Mouse (Mus musculus): Measurements from ENCODE around the gene Stard10. TPM values are rescaled to one million over a fixed set of nuclear protein-coding genes. Genes with fewer than 3 reads are reported as not detected.

Gene Stard10
- polyA plus RNA-seq, 1 experiment from 2014 or later: 12.8 TPM

- no peak overlapping the region for H3K4me2 ChIP-seq
- no peak for ATAC-seq (ENCODE audit: low FRiP score)
- WGBS: 55% methylated on average over 2 of the region's 2 CpGs
- H3K27ac ChIP-seq (replicated peaks): no peak overlapping the region
- no peaks in the 10 kb centered on the region for H3K27me3 ChIP-seq (replicated peaks)
- H3K36me3 ChIP-seq: no peaks in the 10 kb centered on the region
- H3K4me3 ChIP-seq (replicated peaks): no peak overlapping the region
- no peak overlapping the region for H3K9ac ChIP-seq (replicated peaks)
- H3K4me1 ChIP-seq: peaks cover 14% of the 10 kb centered on the region
- H3K9me3 ChIP-seq (replicated peaks): no peaks in the 10 kb centered on the region
Measured at GRCm38 (mm10) chr7:101306841-101307240, 10.0 kb upstream of the Stard10 start.

- peak overlapping the region; percentile 96 for H3K27ac ChIP-seq (replicated peaks)
- 35% methylated on average over 5 of the region's 5 CpGs for WGBS
- H3K27me3 ChIP-seq (replicated peaks): no peaks in the 10 kb centered on the region
- ATAC-seq (ENCODE audit: low FRiP score): no peak
- peaks cover 7% of the 10 kb centered on the region for H3K4me1 ChIP-seq
- peak overlapping the region; percentile 64; the same call in 1 of the 2 replicates for H3K9ac ChIP-seq (replicated peaks)
- no peaks in the 10 kb centered on the region for H3K36me3 ChIP-seq
- peak overlapping the region; percentile 60 for H3K4me2 ChIP-seq
- H3K4me3 ChIP-seq (replicated peaks): peak overlapping the region; percentile 81
- no peaks in the 10 kb centered on the region for H3K9me3 ChIP-seq (replicated peaks)
Measured at GRCm38 (mm10) chr7:101309985-101310326, 6.9 kb upstream of the Stard10 start.

DNA sequence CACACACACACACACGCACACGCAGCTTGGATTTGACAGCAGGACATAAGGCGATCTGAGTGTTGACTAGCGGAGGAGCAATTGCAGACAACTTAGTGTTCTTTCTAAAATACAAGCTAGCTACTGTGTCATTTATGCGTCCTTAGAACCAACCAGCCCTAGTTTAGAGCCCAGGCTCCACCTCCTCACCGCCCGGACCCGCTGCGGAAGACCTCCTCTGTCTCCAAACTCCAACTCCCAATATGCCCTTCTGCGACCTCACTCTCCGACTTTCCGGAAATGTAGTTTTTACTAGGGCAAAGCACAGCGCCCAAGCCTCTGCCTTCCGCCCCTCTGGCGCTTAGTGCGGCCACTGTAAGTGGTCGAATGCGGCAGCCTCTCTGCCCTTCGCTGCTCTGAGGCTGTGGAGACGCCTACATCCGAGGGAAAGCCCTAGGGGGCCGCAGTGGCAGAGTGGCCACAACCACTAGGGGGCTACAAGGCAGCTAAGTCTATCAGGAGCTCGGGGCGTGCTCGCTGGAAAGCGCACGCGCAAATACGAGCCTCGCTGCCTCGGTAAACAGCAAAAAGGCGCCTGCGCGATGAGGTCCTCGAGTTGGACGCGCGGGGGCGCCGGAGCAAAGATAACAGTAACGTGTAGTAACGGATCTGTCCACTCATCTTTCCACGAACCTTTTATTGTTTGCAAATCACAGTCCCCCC, 6.4 kb upstream of the Stard10 start:
- under 1% methylated on average over 43 of the region's 43 CpGs for WGBS
- H3K36me3 ChIP-seq: no peaks in the 10 kb centered on the region
- H3K27me3 ChIP-seq (replicated peaks): no peaks in the 10 kb centered on the region
- peak overlapping the region; percentile 64 for H3K9ac ChIP-seq (replicated peaks)
- peak overlapping the region; percentile 96 for H3K27ac ChIP-seq (replicated peaks)
- H3K4me3 ChIP-seq (replicated peaks): peak overlapping the region; percentile 81
- no peaks in the 10 kb centered on the region for H3K9me3 ChIP-seq (replicated peaks)
- peak overlapping the region; percentile 60 for H3K4me2 ChIP-seq
- H3K4me1 ChIP-seq: peaks cover 7% of the 10 kb centered on the region
- ATAC-seq (ENCODE audit: low FRiP score): peak; percentile 94

- H3K27me3 ChIP-seq (replicated peaks): no peaks in the 10 kb centered on the region
- peak overlapping the region; percentile 96 for H3K27ac ChIP-seq (replicated peaks)
- 23% methylated on average over 2 of the region's 2 CpGs for WGBS
- H3K4me2 ChIP-seq: peak overlapping the region; percentile 60
- H3K9me3 ChIP-seq (replicated peaks): no peaks in the 10 kb centered on the region
- H3K36me3 ChIP-seq: no peaks in the 10 kb centered on the region
- H3K9ac ChIP-seq (replicated peaks): peak overlapping the region; percentile 28; the same call in 1 of the 2 replicates
- no peak for ATAC-seq (ENCODE audit: low FRiP score)
- H3K4me3 ChIP-seq (replicated peaks): peak overlapping the region; percentile 81
- H3K4me1 ChIP-seq: peaks cover 7% of the 10 kb centered on the region
Measured at GRCm38 (mm10) chr7:101311061-101311460, 5.8 kb upstream of the Stard10 start.

GRCm38 (mm10) chr7:101313033-101313432, 3.9 kb upstream of the Stard10 start:
- Histone ChIP-seq H3K4me3 (replicated peaks) (no peak overlapping the region), H3K4me1 (peaks cover 7% of the 10 kb centered on the region), H3K36me3 (no peaks in the 10 kb centered on the region), H3K27me3 (replicated peaks) (no peaks in the 10 kb centered on the region), H3K9me3 (replicated peaks) (no peaks in the 10 kb centered on the region), H3K27ac (replicated peaks) (no peak overlapping the region), H3K9ac (replicated peaks) (no peak overlapping the region), H3K4me2 (no peak overlapping the region)
- WGBS: 66% methylated on average over 3 of the region's 3 CpGs
- ATAC-seq (ENCODE audit: low FRiP score): no peak

DNA sequence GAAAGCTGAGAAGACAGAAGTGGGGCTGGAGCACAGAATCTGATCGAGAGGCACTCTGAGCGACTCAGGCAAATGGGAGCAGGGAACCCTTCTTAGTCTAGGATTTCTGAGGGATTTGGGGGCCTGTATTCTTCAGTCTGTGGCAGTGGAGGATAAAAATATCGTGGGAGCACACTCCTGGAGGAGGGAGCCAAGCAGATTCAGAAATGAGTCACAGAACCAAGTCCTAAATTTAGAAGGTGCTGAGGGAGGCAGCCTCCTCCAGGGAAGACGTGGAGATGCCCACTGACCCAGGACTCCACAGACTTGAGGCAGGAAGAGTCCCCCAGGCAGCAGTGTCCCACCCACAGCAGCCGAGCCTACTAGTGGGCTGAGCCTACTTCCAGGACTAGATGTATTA, 2.5 kb upstream of the Stard10 start:
- no peaks in the 10 kb centered on the region for H3K9me3 ChIP-seq (replicated peaks)
- H3K4me2 ChIP-seq: no peak overlapping the region
- H3K4me1 ChIP-seq: peaks cover 7% of the 10 kb centered on the region
- ATAC-seq (ENCODE audit: low FRiP score): no peak
- H3K9ac ChIP-seq (replicated peaks): no peak overlapping the region
- no peaks in the 10 kb centered on the region for H3K36me3 ChIP-seq
- H3K4me3 ChIP-seq (replicated peaks): no peak overlapping the region
- no peak overlapping the region for H3K27ac ChIP-seq (replicated peaks)
- 75% methylated on average over 5 of the region's 5 CpGs for WGBS
- peaks cover 10% of the 10 kb centered on the region for H3K27me3 ChIP-seq (replicated peaks)

- Histone ChIP-seq H3K4me2 (no peak overlapping the region), H3K4me1 (peaks cover 10% of the 10 kb centered on the region), H3K27me3 (replicated peaks) (peaks cover 19% of the 10 kb centered on the region), H3K9ac (replicated peaks) (no peak overlapping the region), H3K4me3 (replicated peaks) (no peak overlapping the region), H3K27ac (replicated peaks) (no peak overlapping the region), H3K36me3 (no peaks in the 10 kb centered on the region), H3K9me3 (replicated peaks) (no peaks in the 10 kb centered on the region)
- no peak for ATAC-seq (ENCODE audit: low FRiP score)
Measured at GRCm38 (mm10) chr7:101315699-101316098, 1.2 kb upstream of the Stard10 start.

GRCm38 (mm10) chr7:101316591-101317001, 290 bp upstream of the Stard10 start:
- no peaks in the 10 kb centered on the region for H3K9me3 ChIP-seq (replicated peaks)
- H3K9ac ChIP-seq (replicated peaks): no peak overlapping the region
- peaks cover 19% of the 10 kb centered on the region for H3K27me3 ChIP-seq (replicated peaks)
- peaks cover 12% of the 10 kb centered on the region for H3K4me1 ChIP-seq
- no peaks in the 10 kb centered on the region for H3K36me3 ChIP-seq
- H3K4me3 ChIP-seq (replicated peaks): no peak overlapping the region
- H3K27ac ChIP-seq (replicated peaks): no peak overlapping the region
- WGBS: 68% methylated on average over 6 of the region's 6 CpGs
- H3K4me2 ChIP-seq: no peak overlapping the region
- no peak for ATAC-seq (ENCODE audit: low FRiP score)

DNA sequence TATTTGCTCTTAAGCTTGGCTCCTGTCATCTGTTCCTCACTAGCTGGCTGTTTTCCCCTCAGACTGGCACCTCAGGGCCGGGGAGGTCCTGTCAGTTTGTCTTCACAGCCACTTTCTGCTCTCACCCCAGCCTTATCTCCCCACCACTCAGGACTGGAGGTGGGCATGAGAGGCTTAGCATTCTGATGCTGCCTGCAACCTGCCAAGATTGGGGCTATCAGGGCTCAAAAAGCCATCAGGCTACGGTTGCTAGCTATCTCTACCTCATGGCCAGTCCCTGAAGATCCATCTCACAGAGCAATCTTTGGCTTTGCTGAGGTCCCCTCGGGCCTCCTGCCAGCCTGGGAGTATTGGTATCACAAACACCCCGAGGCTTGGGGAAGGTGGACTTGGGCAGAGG, 2.0 kb downstream of the Stard10 start:
- no peak overlapping the region for H3K27ac ChIP-seq (replicated peaks)
- no peak for ATAC-seq (ENCODE audit: low FRiP score)
- H3K9ac ChIP-seq (replicated peaks): no peak overlapping the region
- H3K4me1 ChIP-seq: peaks cover 23% of the 10 kb centered on the region
- no peak overlapping the region for H3K4me2 ChIP-seq
- no peaks in the 10 kb centered on the region for H3K9me3 ChIP-seq (replicated peaks)
- H3K4me3 ChIP-seq (replicated peaks): no peak overlapping the region
- no peaks in the 10 kb centered on the region for H3K36me3 ChIP-seq
- WGBS: 76% methylated on average over 4 of the region's 4 CpGs
- peaks cover 22% of the 10 kb centered on the region for H3K27me3 ChIP-seq (replicated peaks)

- Histone ChIP-seq H3K36me3 (no peaks in the 10 kb centered on the region), H3K4me2 (no peak overlapping the region), H3K27ac (replicated peaks) (no peak overlapping the region), H3K4me3 (replicated peaks) (no peak overlapping the region), H3K4me1 (peaks cover 26% of the 10 kb centered on the region), H3K27me3 (replicated peaks) (peaks cover 22% of the 10 kb centered on the region), H3K9me3 (replicated peaks) (no peaks in the 10 kb centered on the region), H3K9ac (replicated peaks) (no peak overlapping the region)
- ATAC-seq (ENCODE audit: low FRiP score): no peak
- WGBS: 87% methylated on average over 1 of the region's 1 CpGs
Measured at GRCm38 (mm10) chr7:101319796-101320195, 2.9 kb downstream of the Stard10 start.

- ATAC-seq (ENCODE audit: low FRiP score): peak; percentile 82
- Histone ChIP-seq H3K36me3 (no peaks in the 10 kb centered on the region), H3K4me1 (peaks cover 26% of the 10 kb centered on the region), H3K9me3 (replicated peaks) (no peaks in the 10 kb centered on the region), H3K27ac (replicated peaks) (no peak overlapping the region), H3K4me2 (peak overlapping the region; percentile 96), H3K9ac (replicated peaks) (peak overlapping the region; percentile 67), H3K27me3 (replicated peaks) (peaks cover 22% of the 10 kb centered on the region), H3K4me3 (replicated peaks) (peak overlapping the region; percentile 77)
- WGBS: 7% methylated on average over 25 of the region's 37 CpGs
Measured at GRCm38 (mm10) chr7:101320399-101321217, 3.7 kb downstream of the Stard10 start.

Data from neural tube, embryonic 15.5 days (tissue).